Mouse (Mus musculus) mesoderm, embryonic 11.5 days (tissue): ENCODE data around the gene Zscan5b.
A peak's percentile ranks its signal among the peaks of the same experiment; 100 is the strongest.
"Not testable (repeated sequence)": the region's sequence is repeated elsewhere in the genome, so short reads cannot be mapped to it uniquely, and the experiment has no call there.

Experiments
- DNase-seq: peaks from one replicate; pipeline ENCODE4 v3.0.0-alpha.2; 2012; ENCODE audit warnings: low read depth, low spot score

The Zscan5b gene

GRCm38 (mm10) chr7:6221978-6222377 lies at the start of gene Zscan5b:
Gene Zscan5b (plus strand): TSS chr7:6222278.
- no peak for DNase-seq

GRCm38 (mm10) chr7:6172674-6173244 lies 49.3 kb upstream of the Zscan5b start:
- no peak for DNase-seq

GRCm38 (mm10) chr7:6173872-6174271 lies 48.2 kb upstream of the Zscan5b start:
- no peak for DNase-seq

- DNase-seq, result not testable (repeated sequence)
Observed at GRCm38 (mm10) chr7:6174365-6174987, 47.6 kb upstream of the Zscan5b start.

- DNase-seq, result no peak
Observed at GRCm38 (mm10) chr7:6179013-6179412, 43.1 kb upstream of the Zscan5b start.

- no peak for DNase-seq
Observed at GRCm38 (mm10) chr7:6182882-6183281, 39.2 kb upstream of the Zscan5b start.

- DNase-seq, result no peak
Observed at GRCm38 (mm10) chr7:6183802-6184201, 38.3 kb upstream of the Zscan5b start.

GRCm38 (mm10) chr7:6184521-6184920 lies 37.6 kb upstream of the Zscan5b start:
- no peak for DNase-seq

- no peak for DNase-seq
Observed at GRCm38 (mm10) chr7:6185391-6185790, 36.7 kb upstream of the Zscan5b start.

- no peak for DNase-seq
Observed at GRCm38 (mm10) chr7:6186176-6186575, 35.9 kb upstream of the Zscan5b start.

GRCm38 (mm10) chr7:6186756-6187155 lies 35.3 kb upstream of the Zscan5b start:
- DNase-seq, result no peak

GRCm38 (mm10) chr7:6189542-6189941 lies 32.5 kb upstream of the Zscan5b start:
- DNase-seq, result no peak

- peak; percentile 77 for DNase-seq
Observed at GRCm38 (mm10) chr7:6191376-6191775, 30.7 kb upstream of the Zscan5b start.

GRCm38 (mm10) chr7:6194129-6194528 lies 27.9 kb upstream of the Zscan5b start:
- peak; percentile 72 for DNase-seq

- no peak for DNase-seq
Observed at GRCm38 (mm10) chr7:6195777-6196176, 26.3 kb upstream of the Zscan5b start.

GRCm38 (mm10) chr7:6196790-6197189 lies 25.3 kb upstream of the Zscan5b start, which contains the start of gene Galp:
Gene Galp (plus strand): TSS chr7:6197090.
- no peak for DNase-seq

GRCm38 (mm10) chr7:6204200-6204599 lies 17.9 kb upstream of the Zscan5b start:
- DNase-seq, result no peak

GRCm38 (mm10) chr7:6213144-6213543 lies 8.9 kb upstream of the Zscan5b start:
- DNase-seq, result no peak

GRCm38 (mm10) chr7:6214691-6215090 lies 7.4 kb upstream of the Zscan5b start:
- not testable (repeated sequence) for DNase-seq

- no peak for DNase-seq
Observed at GRCm38 (mm10) chr7:6220147-6220546, 1.9 kb upstream of the Zscan5b start.

- DNase-seq, result not testable (repeated sequence)
Observed at GRCm38 (mm10) chr7:6228491-6228890, 6.4 kb downstream of the Zscan5b start.

- no peak for DNase-seq
Observed at GRCm38 (mm10) chr7:6239787-6240186, 17.7 kb downstream of the Zscan5b start.

GRCm38 (mm10) chr7:6240841-6241425 lies 18.9 kb downstream of the Zscan5b start:
- DNase-seq, result peak; percentile 54
